Mouse (Mus musculus): ENCODE measurements around the gene Slc27a4. TPM values are rescaled to one million over a fixed set of nuclear protein-coding genes. Genes with fewer than 3 reads are reported as not detected.
A peak's percentile ranks its signal among the peaks of the same experiment; 100 is the strongest.

Slc27a4 gene
- polyA plus RNA-seq, 1 experiment from 2014 or later, result 9.7 TPM

DNA sequence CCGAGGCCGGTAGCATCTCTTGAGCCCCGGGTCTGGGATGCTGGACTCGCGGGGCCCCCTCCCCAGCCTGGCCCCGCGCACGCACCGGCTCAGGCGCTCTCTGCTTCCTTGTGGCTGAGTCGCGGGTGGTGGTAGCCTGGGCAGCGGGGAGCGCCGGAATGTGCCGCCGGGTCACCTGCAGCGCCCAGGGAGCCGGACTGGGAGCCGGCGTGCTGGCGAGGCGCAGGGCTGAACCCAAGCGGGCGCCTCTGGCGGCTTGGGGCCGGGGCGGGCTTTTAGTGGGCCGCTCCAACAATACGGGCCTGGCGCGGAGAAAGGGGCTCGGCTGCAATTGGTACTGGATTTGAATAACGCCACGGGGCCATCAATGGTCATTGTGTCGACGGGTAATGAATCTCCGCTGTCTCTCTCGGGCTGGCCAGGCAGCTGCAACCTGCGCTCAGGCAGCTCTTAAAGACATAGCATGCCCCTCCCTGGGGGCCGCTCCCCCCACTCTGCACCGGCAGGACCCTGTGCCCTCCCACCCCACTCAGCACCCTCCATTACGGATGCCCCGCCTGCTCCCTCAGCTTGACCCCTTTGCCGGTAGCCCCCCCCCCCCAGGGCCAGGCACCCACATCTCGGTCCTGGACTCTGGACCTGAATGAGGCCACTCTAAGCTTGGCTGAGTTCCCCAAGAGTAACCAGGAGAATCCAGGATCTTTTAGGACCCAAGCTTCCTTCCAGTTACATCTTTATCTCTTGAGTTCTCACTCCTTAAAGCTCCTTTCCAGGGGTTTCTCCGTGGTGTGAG lies 43.8 kb downstream of the Slc27a4 start:
- Histone ChIP-seq H3K9me3 (replicated peaks) (no peaks in the 10 kb centered on the region), H3K4me1 (replicated peaks) (peaks cover 13% of the 10 kb centered on the region), H3K4me3 (peak overlapping the region; percentile 30), H3K27me3 (peaks cover 54% of the 10 kb centered on the region), H3K9ac (no peak overlapping the region), H3K36me3 (peaks cover 18% of the 10 kb centered on the region), H3K4me2 (peak overlapping the region; percentile 48), H3K27ac (no peak overlapping the region)
- 15% methylated on average over 47 of the region's 47 CpGs for WGBS
- no peak for ATAC-seq (replicated peaks; ENCODE audit: insufficient number of reproducible peaks, insufficient read depth, low FRiP score, low read depth)

DNA sequence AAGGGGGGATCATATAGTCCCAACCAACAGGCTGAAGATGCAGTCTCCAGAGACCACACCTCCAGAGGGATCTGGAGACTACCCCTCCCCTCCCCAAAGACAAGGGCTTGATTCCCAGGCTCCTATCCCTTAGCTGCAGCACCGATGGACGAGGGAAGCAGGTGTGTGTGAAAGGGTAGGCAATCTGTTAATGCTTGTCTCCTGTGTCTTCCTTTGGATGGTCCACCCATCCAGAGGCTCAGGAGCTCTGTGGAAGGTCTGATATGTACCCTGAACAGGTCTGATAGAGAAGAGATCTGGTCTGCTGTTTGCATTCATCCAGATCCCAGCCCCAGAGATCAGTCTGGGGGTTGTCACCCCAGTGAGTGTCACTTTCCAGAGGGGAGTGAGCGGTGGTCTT lies 44.5 kb downstream of the Slc27a4 start:
- Histone ChIP-seq H3K27me3 (peaks cover 54% of the 10 kb centered on the region), H3K9ac (no peak overlapping the region), H3K9me3 (replicated peaks) (no peaks in the 10 kb centered on the region), H3K27ac (no peak overlapping the region), H3K4me2 (no peak overlapping the region), H3K4me1 (replicated peaks) (peaks cover 13% of the 10 kb centered on the region), H3K36me3 (peaks cover 11% of the 10 kb centered on the region), H3K4me3 (no peak overlapping the region)
- ATAC-seq (replicated peaks; ENCODE audit: insufficient number of reproducible peaks, insufficient read depth, low FRiP score, low read depth), result no peak
- WGBS, result 65% methylated on average over 3 of the region's 3 CpGs

DNA sequence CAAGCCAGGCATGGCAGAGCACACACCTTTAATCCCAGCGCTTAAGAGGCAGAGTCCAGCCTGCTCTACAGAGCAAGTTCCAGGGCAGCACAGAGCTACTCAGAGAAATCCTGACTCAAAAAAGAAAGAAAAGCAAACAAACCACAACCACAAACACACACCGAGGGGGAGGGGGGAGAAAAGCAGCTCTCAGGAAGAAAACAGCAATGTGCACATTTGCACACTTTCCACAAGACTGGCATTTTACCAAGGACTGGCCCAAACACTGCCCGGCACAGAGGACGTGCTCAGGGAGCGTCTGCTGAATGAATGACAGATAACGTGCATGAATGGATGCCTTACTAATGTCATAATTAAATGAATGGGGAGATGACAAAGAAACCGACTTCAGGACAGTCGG lies 46.6 kb downstream of the Slc27a4 start:
- H3K4me2 ChIP-seq, result no peak overlapping the region
- 50% methylated on average over 8 of the region's 8 CpGs for WGBS
- H3K27ac ChIP-seq, result no peak overlapping the region
- peaks cover 42% of the 10 kb centered on the region for H3K27me3 ChIP-seq
- ATAC-seq (replicated peaks; ENCODE audit: insufficient number of reproducible peaks, insufficient read depth, low FRiP score, low read depth), result no peak
- H3K9me3 ChIP-seq (replicated peaks), result no peaks in the 10 kb centered on the region
- H3K36me3 ChIP-seq, result no peaks in the 10 kb centered on the region
- H3K9ac ChIP-seq, result no peak overlapping the region
- no peak overlapping the region for H3K4me3 ChIP-seq
- peaks cover 13% of the 10 kb centered on the region for H3K4me1 ChIP-seq (replicated peaks)

DNA sequence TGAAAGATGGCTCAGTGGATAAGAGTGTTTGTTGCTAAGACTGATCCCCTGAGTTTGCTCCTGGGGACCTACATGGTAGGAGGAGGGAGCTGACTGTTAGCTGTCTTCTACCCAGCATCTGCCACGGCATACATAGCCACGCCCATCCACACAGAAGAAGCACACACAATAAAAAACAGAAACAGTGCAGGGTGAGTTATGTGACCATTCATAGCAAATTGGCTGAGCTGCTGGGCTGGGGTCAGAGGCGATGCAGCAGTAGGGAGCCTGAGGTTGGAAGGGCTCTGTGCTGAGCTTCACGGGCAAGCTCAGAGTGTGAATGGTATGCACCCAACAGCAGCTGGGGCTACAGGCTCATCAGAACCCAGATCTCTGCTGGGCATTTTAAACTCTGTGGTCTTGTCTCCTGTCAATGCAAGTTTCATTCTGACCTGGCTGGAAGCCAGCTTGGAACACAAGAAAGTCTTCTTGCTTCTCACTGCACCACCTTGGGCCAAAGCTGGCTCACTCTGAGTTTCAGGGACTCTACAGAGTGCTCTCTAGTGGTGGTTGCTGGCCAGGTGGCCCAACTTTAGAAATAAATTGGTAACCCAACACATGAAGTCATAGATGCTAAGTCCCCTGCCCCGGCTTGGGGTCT lies 47.5 kb downstream of the Slc27a4 start:
- no peak overlapping the region for H3K4me3 ChIP-seq
- H3K4me2 ChIP-seq, result no peak overlapping the region
- no peak for ATAC-seq (replicated peaks; ENCODE audit: insufficient number of reproducible peaks, insufficient read depth, low FRiP score, low read depth)
- H3K27ac ChIP-seq, result no peak overlapping the region
- H3K4me1 ChIP-seq (replicated peaks), result peaks cover 13% of the 10 kb centered on the region
- no peaks in the 10 kb centered on the region for H3K9me3 ChIP-seq (replicated peaks)
- H3K9ac ChIP-seq, result no peak overlapping the region
- H3K36me3 ChIP-seq, result no peaks in the 10 kb centered on the region
- 51% methylated on average over 5 of the region's 5 CpGs for WGBS
- H3K27me3 ChIP-seq, result peaks cover 35% of the 10 kb centered on the region

DNA sequence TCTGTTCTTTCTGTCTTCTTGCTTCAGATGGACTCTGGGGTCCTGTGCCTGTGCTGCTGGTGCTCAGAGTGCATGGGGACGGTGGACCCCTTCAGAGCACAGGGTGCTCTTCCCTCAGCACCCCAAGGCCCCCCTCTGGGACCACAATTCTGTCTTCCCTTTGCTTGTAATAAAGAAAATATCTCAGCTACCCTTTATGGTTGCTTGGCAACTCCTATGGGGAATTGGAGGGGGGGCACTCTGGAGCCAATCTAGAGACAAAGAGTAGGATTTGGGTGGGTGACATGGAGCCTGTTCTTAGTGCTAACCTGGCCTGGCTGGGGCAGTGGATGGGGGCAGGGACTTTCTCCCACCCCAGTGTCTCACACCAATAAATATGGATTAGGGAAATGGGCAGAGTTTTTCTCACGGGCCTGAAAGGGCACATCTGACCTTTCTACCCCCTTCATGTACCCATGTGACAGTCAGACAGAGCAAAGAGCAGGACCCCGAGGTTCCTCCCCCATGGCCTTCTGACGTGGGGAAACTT lies 50.6 kb downstream of the Slc27a4 start:
- Histone ChIP-seq H3K4me2 (no peak overlapping the region), H3K9me3 (replicated peaks) (no peaks in the 10 kb centered on the region), H3K27ac (no peak overlapping the region), H3K9ac (no peak overlapping the region), H3K27me3 (peaks cover 12% of the 10 kb centered on the region; the same call in 1 of the 2 replicates), H3K4me3 (no peak overlapping the region), H3K4me1 (replicated peaks) (no peaks in the 10 kb centered on the region), H3K36me3 (no peaks in the 10 kb centered on the region)
- no peak for ATAC-seq (replicated peaks; ENCODE audit: insufficient number of reproducible peaks, insufficient read depth, low FRiP score, low read depth)
- 57% methylated on average over 4 of the region's 4 CpGs for WGBS

DNA sequence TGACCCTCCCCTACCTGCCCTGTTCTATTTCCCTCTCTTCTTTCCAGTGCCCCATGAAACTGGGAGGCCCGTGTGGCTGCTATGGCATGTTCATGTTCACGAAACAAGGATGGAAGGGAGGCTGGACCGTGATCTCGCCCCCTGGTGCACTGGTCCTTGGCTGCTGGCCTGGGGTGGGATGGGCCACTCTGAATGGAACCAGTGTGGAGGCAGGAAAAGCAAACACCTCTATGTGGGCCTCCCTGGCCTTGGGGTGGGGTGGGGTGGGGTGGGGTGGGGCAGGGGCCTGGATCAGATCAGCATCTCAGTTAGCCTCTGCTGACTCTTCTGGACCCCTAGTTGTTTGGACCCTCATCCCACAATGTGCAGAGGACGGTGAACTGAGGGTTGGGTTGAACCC lies 51.3 kb downstream of the Slc27a4 start:
- Histone ChIP-seq H3K4me3 (no peak overlapping the region), H3K4me1 (replicated peaks) (no peaks in the 10 kb centered on the region), H3K9me3 (replicated peaks) (no peaks in the 10 kb centered on the region), H3K27ac (no peak overlapping the region), H3K9ac (no peak overlapping the region), H3K27me3 (peaks cover 8% of the 10 kb centered on the region; the same call in 1 of the 2 replicates), H3K36me3 (no peaks in the 10 kb centered on the region), H3K4me2 (no peak overlapping the region)
- 64% methylated on average over 5 of the region's 5 CpGs for WGBS
- no peak for ATAC-seq (replicated peaks; ENCODE audit: insufficient number of reproducible peaks, insufficient read depth, low FRiP score, low read depth)

DNA sequence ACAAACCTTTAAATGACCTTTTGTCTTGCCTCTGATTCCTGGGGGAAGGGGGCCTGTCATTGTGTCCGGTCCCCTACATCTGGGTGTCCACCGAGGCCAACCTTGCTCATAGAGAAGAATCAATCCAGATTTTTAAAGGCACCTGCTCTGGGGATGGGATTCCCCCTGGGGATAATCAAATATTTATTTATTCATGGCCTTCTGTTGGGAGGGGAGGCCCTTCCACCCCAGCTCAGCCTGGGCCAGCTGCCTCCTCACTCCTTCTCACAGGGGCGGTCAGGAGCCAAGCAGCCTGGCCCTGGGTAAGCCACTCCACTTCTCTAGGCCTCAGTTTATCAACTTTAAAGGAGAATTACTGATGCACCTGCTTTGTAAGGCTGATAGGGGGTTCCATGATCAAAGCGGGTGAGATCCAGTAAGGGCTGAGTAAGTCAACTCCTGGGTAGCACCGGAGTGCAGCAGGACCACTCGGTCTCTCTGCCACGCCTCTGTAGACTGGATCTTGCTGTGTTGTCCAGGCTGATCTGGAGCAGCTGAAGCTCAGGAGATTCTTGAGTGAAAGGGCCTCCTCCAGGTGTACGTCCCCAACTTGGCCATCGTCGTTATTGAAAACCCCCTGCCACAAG lies 53.3 kb downstream of the Slc27a4 start:
- no peak for ATAC-seq (replicated peaks; ENCODE audit: insufficient number of reproducible peaks, insufficient read depth, low FRiP score, low read depth)
- no peaks in the 10 kb centered on the region for H3K36me3 ChIP-seq
- H3K9me3 ChIP-seq (replicated peaks), result no peaks in the 10 kb centered on the region
- H3K27me3 ChIP-seq, result peaks cover 8% of the 10 kb centered on the region; the same call in 1 of the 2 replicates
- 77% methylated on average over 10 of the region's 10 CpGs for WGBS
- H3K4me2 ChIP-seq, result no peak overlapping the region
- H3K4me3 ChIP-seq, result no peak overlapping the region
- H3K27ac ChIP-seq, result no peak overlapping the region
- no peak overlapping the region for H3K9ac ChIP-seq
- H3K4me1 ChIP-seq (replicated peaks), result no peaks in the 10 kb centered on the region; the same call in 1 of the 2 replicates

DNA sequence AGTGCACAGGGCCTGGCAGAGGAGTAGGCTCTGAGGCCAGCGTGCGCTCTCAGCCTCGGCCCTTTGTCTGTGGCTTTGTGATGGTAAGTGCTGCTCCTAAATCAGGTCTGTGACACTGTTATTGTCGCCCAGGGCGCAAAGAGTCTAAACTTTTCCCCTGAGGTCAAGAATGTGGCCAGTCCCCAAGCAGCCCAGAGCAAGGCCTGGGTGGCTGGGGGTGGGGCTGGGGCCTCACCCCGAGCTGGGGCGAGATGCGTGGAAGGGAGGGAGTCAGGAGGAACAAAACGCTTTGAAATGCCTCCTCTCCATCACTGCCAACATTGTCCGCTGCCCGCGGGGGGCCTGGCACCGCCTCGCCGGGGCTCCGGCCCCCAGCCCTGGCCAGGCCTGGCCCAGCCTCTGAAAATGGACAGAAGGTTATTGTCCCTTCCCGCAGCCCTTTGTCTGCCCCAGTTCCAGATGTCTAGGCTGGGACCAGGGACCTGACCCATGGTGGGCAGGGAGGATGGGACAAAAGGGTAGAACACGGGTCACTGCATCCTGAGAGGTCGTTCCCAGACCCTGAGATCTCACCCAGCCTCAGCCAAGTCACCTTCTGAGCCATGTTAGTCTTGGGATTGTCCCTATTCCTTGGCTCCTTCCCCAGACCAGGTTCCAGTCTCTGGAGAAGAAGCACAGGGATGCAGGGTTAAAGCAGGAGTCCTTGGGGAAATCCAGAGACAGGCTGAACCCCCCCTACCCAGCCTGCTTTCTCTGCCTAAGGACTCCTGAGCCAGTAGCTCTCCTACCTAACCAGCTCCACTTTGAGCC lies 54.2 kb downstream of the Slc27a4 start:
- Histone ChIP-seq H3K27ac (no peak overlapping the region), H3K4me3 (no peak overlapping the region), H3K4me1 (replicated peaks) (no peaks in the 10 kb centered on the region; the same call in 1 of the 2 replicates), H3K27me3 (peaks cover 8% of the 10 kb centered on the region; the same call in 1 of the 2 replicates), H3K36me3 (no peaks in the 10 kb centered on the region), H3K4me2 (no peak overlapping the region), H3K9me3 (replicated peaks) (no peaks in the 10 kb centered on the region), H3K9ac (no peak overlapping the region)
- ATAC-seq (replicated peaks; ENCODE audit: insufficient number of reproducible peaks, insufficient read depth, low FRiP score, low read depth), result no peak
- 37% methylated on average over 19 of the region's 19 CpGs for WGBS

DNA sequence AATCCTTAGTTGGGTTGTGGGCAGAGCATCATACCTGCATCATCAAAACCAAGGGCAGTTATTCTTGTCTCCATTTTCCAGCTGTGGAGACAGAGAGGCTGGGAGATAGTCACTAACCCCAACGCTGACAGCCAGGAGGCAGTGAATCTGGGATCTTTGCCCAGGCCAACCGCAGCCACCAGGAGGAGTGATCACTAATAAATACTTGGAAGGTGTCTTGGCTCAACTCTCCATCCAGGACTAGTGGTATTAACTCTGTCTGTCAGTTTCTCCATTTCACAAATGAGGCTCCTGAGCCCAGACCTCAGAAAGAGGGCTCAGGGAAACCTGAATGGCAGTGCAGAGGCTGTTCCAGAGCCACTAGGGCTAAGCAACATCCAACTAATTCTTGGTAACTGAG lies 54.9 kb downstream of the Slc27a4 start:
- ATAC-seq (replicated peaks; ENCODE audit: insufficient number of reproducible peaks, insufficient read depth, low FRiP score, low read depth), result no peak
- Histone ChIP-seq H3K4me1 (replicated peaks) (no peaks in the 10 kb centered on the region; the same call in 1 of the 2 replicates), H3K4me3 (no peak overlapping the region), H3K27me3 (peaks cover 8% of the 10 kb centered on the region; the same call in 1 of the 2 replicates), H3K9ac (no peak overlapping the region), H3K27ac (no peak overlapping the region), H3K9me3 (replicated peaks) (no peaks in the 10 kb centered on the region), H3K36me3 (no peaks in the 10 kb centered on the region), H3K4me2 (no peak overlapping the region)
- 33% methylated on average over 2 of the region's 2 CpGs for WGBS

DNA sequence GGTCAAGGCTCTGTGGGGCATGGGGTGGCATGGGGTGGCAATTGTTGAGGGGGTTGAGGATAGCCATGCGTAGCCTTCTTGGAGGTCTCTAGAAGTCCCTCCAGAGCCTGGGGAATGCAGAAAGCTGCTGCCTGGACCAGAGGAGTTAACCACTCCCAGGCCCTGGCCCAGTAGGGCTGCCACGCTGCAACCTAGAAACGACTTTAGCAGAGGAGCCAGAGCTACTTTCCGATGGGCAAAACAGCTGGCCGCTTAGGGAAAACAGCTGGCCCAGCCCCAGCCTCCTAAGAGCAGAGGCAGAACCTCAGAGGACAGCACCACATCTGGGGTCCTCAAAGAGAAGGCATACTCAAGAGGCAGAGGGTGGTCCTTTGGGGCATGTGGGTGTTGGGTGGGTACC lies 55.5 kb downstream of the Slc27a4 start:
- no peak for ATAC-seq (replicated peaks; ENCODE audit: insufficient number of reproducible peaks, insufficient read depth, low FRiP score, low read depth)
- no peak overlapping the region for H3K4me2 ChIP-seq
- H3K4me1 ChIP-seq (replicated peaks), result no peaks in the 10 kb centered on the region; the same call in 1 of the 2 replicates
- peaks cover 8% of the 10 kb centered on the region; the same call in 1 of the 2 replicates for H3K27me3 ChIP-seq
- H3K4me3 ChIP-seq, result no peak overlapping the region
- WGBS, result 69% methylated on average over 5 of the region's 5 CpGs
- H3K27ac ChIP-seq, result no peak overlapping the region
- no peak overlapping the region for H3K9ac ChIP-seq
- no peaks in the 10 kb centered on the region for H3K9me3 ChIP-seq (replicated peaks)
- H3K36me3 ChIP-seq, result no peaks in the 10 kb centered on the region

All from heart, embryonic 15.5 days (tissue).